Mouse (Mus musculus): ENCODE data around the gene Kdm8. TPM values are rescaled to one million over a fixed set of nuclear protein-coding genes. Genes with fewer than 3 reads are reported as not detected.
A peak's percentile ranks its signal among the peaks of the same experiment; 100 is the strongest.

Kdm8 gene
- total and polyA plus RNA-seq, 3 experiments = 11.6 to 14.7 TPM; not detected in 1

DNA sequence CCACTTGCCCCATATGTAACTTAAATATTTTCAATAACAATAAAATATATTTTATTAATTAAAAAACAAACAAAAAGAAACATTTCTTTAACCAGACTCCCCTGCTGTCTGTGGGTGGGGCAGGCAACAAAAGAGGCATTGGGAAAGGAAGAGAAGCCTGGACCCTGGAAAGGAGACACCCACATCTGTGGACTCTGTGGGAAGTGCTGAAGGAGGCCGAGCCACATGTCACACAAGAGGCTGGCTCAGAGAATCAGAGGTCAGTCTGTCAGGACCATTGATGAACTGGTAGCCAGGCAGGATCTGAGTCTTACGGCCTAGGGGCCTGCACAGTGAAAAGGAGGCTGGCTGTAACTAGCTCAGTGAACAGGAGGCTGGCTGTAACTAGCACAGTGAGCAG is 17.7 kb downstream of the Kdm8 start:
- DNase-seq (ENCODE audit: low read depth, low spot score) = no peak
- no peak overlapping the region for H3K9ac ChIP-seq (ENCODE audit: control insufficient read depth, low read depth, low read length, poor library complexity, severe bottlenecking)
- no peaks in the 10 kb centered on the region for H3K79me2 ChIP-seq (ENCODE audit: control insufficient read depth, insufficient read depth, low read length, poor library complexity)
- no peaks in the 10 kb centered on the region for H3K36me3 ChIP-seq (ENCODE audit: control insufficient read depth in 1 of 2, insufficient read depth in 2 of 2, low read length in 2 of 2)
- H3K4me1 ChIP-seq (ENCODE audit: control insufficient read depth in 1 of 2, insufficient read depth in 2 of 2, low read length in 2 of 2) = no peaks in the 10 kb centered on the region
- H3K9me3 ChIP-seq (replicated peaks; ENCODE audit: insufficient read depth, low read length) = no peaks in the 10 kb centered on the region
- no peak for TF ChIP-seq POLR2AphosphoS5 (IDR thresholded peaks at IDR 0.05; ENCODE audit: borderline replicate concordance, low read depth, low read length)
- TF ChIP-seq GATA1 (IDR thresholded peaks at IDR 0.05; ENCODE audit: low read depth, low read length) = no peak
- no peak for TF ChIP-seq ZNF384 (IDR thresholded peaks at IDR 0.05; ENCODE audit: low read depth, low read length)
- TF ChIP-seq SMC3 (IDR thresholded peaks at IDR 0.05; ENCODE audit: low read depth, low read length) = no peak
- no peak for TF ChIP-seq MYC (IDR thresholded peaks at IDR 0.05; ENCODE audit: low read depth, low read length)
- TF ChIP-seq USF1 (IDR thresholded peaks at IDR 0.05; ENCODE audit: low read depth, low read length) = no peak
- no peak for TF ChIP-seq MAX (IDR thresholded peaks at IDR 0.05; ENCODE audit: low read length)
- no peak for TF ChIP-seq EP300 (IDR thresholded peaks at IDR 0.05; ENCODE audit: low read depth in 1 of 2, low read length in 2 of 2)
- TF ChIP-seq HCFC1 (IDR thresholded peaks at IDR 0.05; ENCODE audit: low read depth, low read length) = no peak
- no peak for TF ChIP-seq ETS1 (IDR thresholded peaks at IDR 0.05; ENCODE audit: low read depth, low read length)
- no peak for TF ChIP-seq GABPA (IDR thresholded peaks at IDR 0.05; ENCODE audit: low read depth, low read length)
- no peak for TF ChIP-seq NELFE (IDR thresholded peaks at IDR 0.05; ENCODE audit: low read depth, low read length)
- no peak for TF ChIP-seq TBP (IDR thresholded peaks at IDR 0.05; ENCODE audit: low read depth, low read length)
- TF ChIP-seq POLR2AphosphoS2 (IDR thresholded peaks at IDR 0.05; ENCODE audit: low read length) = no peak
- TF ChIP-seq CHD2 (IDR thresholded peaks at IDR 0.05; ENCODE audit: low read length) = no peak
- TF ChIP-seq ZC3H11A (IDR thresholded peaks at IDR 0.05; ENCODE audit: low read depth, low read length) = no peak
- no peak for TF ChIP-seq MYB (IDR thresholded peaks at IDR 0.05; ENCODE audit: low read depth, low read length)
- no peak for TF ChIP-seq ZKSCAN1 (IDR thresholded peaks at IDR 0.05; ENCODE audit: low read depth, low read length)
- no peak overlapping the region for H3K4me3 ChIP-seq (ENCODE audit: control insufficient read depth in 1 of 2, insufficient read depth in 1 of 2, low read depth in 2 of 2, low read length in 2 of 2)
- H3K27ac ChIP-seq (ENCODE audit: control insufficient read depth, low read depth, low read length) = no peak overlapping the region
- no peaks in the 10 kb centered on the region for H3K27me3 ChIP-seq (ENCODE audit: control insufficient read depth in 1 of 2, insufficient read depth in 2 of 2, low read length in 2 of 2)

DNA sequence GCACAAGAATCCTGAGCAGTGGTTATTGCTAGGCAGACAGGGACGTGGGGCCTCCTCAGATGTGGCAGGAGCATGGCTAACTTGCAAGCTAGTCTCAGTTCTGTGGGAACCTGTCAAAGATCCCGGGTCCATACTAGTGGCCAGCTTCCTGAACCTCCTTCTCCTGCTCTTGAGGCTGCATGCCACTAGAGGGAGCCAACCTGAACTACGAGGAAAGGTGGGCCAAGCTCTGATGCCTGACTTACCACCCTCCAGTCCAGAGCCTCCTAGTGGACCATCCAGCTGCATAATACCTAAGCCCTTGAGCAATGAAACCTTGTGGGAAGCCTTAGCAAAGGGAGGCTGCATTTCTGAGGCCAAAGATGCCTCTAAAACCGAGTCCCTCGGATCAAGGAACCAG is 25.5 kb downstream of the Kdm8 start:
- H3K36me3 ChIP-seq (ENCODE audit: control insufficient read depth in 1 of 2, insufficient read depth in 2 of 2, low read length in 2 of 2) = peaks cover 0 to 20% of the 10 kb centered on the region in 2 experiments; a peak in 2 of 4 replicates
- TF ChIP-seq SMC3 (IDR thresholded peaks at IDR 0.05; ENCODE audit: low read depth, low read length) (peak; percentile 86), MYC (IDR thresholded peaks at IDR 0.05; ENCODE audit: low read depth, low read length) (no peak), RAD21 (IDR thresholded peaks at IDR 0.05; ENCODE audit: low read depth, low read length) (peak; percentile 66), CTCF (IDR thresholded peaks at IDR 0.05 in 2 of 3, conservative IDR thresholded peaks at IDR 0.05 in 1 of 3; ENCODE audit: control insufficient read depth in 1 of 3, insufficient read depth in 1 of 3, low read depth in 2 of 3, low read length in 3 of 3, poor library complexity in 1 of 3, severe bottlenecking in 1 of 3) (peak; percentile 91 to 95 (median 91)), ZC3H11A (IDR thresholded peaks at IDR 0.05; ENCODE audit: low read depth, low read length) (peak; percentile 43; the same call in 1 of the 2 replicates)
- no peaks in the 10 kb centered on the region for H3K79me2 ChIP-seq (ENCODE audit: control insufficient read depth, insufficient read depth, low read length, poor library complexity)
- H3K4me3 ChIP-seq (ENCODE audit: control insufficient read depth in 1 of 2, insufficient read depth in 1 of 2, low read depth in 2 of 2, low read length in 2 of 2) = no peak overlapping the region
- H3K4me1 ChIP-seq (ENCODE audit: control insufficient read depth in 1 of 2, insufficient read depth in 2 of 2, low read length in 2 of 2) = peaks cover 0 to 18% of the 10 kb centered on the region in 2 experiments
- no peaks in the 10 kb centered on the region for H3K27me3 ChIP-seq (ENCODE audit: control insufficient read depth in 1 of 2, insufficient read depth in 2 of 2, low read length in 2 of 2)
- no peaks in the 10 kb centered on the region for H3K9me3 ChIP-seq (replicated peaks; ENCODE audit: insufficient read depth, low read length)
- peak; percentile 79 for DNase-seq (ENCODE audit: low read depth, low spot score)
- no peak overlapping the region for H3K27ac ChIP-seq (ENCODE audit: control insufficient read depth, low read depth, low read length)
- H3K9ac ChIP-seq (ENCODE audit: control insufficient read depth, low read depth, low read length, poor library complexity, severe bottlenecking) = no peak overlapping the region

Data from MEL (cell line).